Mouse (Mus musculus) embryonic stem cell, embryonic (primary cell): Measurements from ENCODE around the gene Cenpu.
"Not testable (repeated sequence)": the region's sequence is repeated elsewhere in the genome, so short reads cannot be mapped to it uniquely, and the experiment has no call there.

Source experiments
- CTCF ChIA-PET, 4 experiments: fragments of 300-600 bp in 2 of 4; fragments of 350-600 bp in 2 of 4; sonication (Branson Sonifier 250); formaldehyde crosslinking; loops; one replicate each; lab custom pipeline; 2022; ENCODE audit warnings: inconsistent platforms in 2 of 4; lab: Charles Lee
- POLR2A ChIA-PET, 4 experiments: fragments of 300-600 bp in 2 of 4; fragments of 350-600 bp in 2 of 4; sonication (Branson Sonifier 250); formaldehyde crosslinking; loops; one replicate each; lab custom pipeline; 2022; ENCODE audit warnings: antibody characterized with exemption in 4 of 4, inconsistent platforms in 1 of 4; lab: Charles Lee

The Cenpu gene

GRCm38 (mm10) chr8:46573964-46574363 lies 22.1 kb downstream of the Cenpu start:
- ChIA-PET POLR2A (interaction anchor here (0.7 to 3.4 kb wide), 8 partner anchors 10 to 363 kb away, joined by 3 to 18 read pairs (median 4); partner anchors contain the start of genes Slc25a4 (in 2 of the 4), Casp3 (in 1 of the 4) and Primpol (in 1 of the 4)), CTCF (interaction anchor here in 2 of 4 experiments (0.5 to 0.7 kb wide), 2 partner anchors 101 to 395 kb away, joined by 3 to 4 read pairs; no protein-coding TSS in a partner anchor)

GRCm38 (mm10) chr8:46578794-46579193 lies 27.0 kb downstream of the Cenpu start:
- POLR2A ChIA-PET = interaction anchor here in 2 of 4 experiments (0.6 to 2.7 kb wide), 4 partner anchors 23 to 289 kb away, joined by 3 to 13 read pairs (median 4); partner anchors contain the start of genes Casp3 (in 1 of the 2) and Primpol (in 1 of the 2)
- CTCF ChIA-PET = interaction anchor here in 1 of 4 experiments (1.3 kb wide), 1 partner anchor 19 kb away, joined by 3 read pairs; no protein-coding TSS in a partner anchor

- CTCF ChIA-PET = not testable (repeated sequence)
- POLR2A ChIA-PET = interaction anchor here (0.6 to 3.1 kb wide), 11 partner anchors 11 to 920 kb away, joined by 3 to 13 read pairs (median 3); partner anchors contain the start of genes Casp3 (in 1 of the 4), Primpol (in 1 of the 4) and Slc25a4 (in 1 of the 4)
These were observed 32.5 kb downstream of the Cenpu start for GRCm38 (mm10) chr8:46584328-46584727.

GRCm38 (mm10) chr8:46585576-46585975 lies 33.7 kb downstream of the Cenpu start:
- ChIA-PET CTCF (interaction anchor here in 1 of 4 experiments (0.7 kb wide), 1 partner anchor 9 kb away, joined by 3 read pairs; no protein-coding TSS in a partner anchor), POLR2A (interaction anchor here in 1 of 4 experiments (0.9 to 3.1 kb wide), 2 partner anchors 23 to 32 kb away, joined by 3 to 13 read pairs; partner anchors contain the start of genes Casp3 and Primpol)

- CTCF ChIA-PET = no interaction called here
These were observed 36.1 kb downstream of the Cenpu start for GRCm38 (mm10) chr8:46587911-46588310.

DNA sequence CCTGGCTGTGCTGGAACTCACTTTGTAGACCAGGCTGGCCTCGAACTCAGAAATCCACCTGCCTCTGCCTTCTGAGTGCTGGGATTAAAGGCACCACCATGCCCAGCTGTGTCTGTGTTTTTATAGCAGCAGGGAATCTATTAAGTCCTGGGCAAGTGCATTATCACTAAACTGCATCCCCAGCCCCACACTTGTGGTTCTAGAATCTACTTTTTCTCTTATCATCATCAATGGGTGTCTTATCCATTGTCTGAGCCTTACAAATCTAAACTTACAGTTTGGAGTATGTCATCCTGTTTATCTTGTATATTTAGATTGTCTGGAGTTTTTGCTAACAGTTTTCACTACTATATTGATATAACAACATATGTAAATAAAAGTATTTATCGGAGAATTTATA lies 36.8 kb downstream of the Cenpu start:
- POLR2A ChIA-PET = interaction anchor here in 1 of 4 experiments (0.9 kb wide), 1 partner anchor 28 kb away, joined by 3 read pairs; the partner anchor contains the start of genes Casp3 and Primpol
- CTCF ChIA-PET = no interaction called here

More at GRCm38 (mm10) chr8:46587911-46588310, 36.1 kb downstream of the Cenpu start:
- POLR2A ChIA-PET = interaction anchor here in 2 of 4 experiments (0.6 to 0.9 kb wide), 2 partner anchors 29 to 745 kb away, joined by 3 read pairs; partner anchors contain the start of genes Casp3 (in 1 of the 2) and Primpol (in 1 of the 2)

DNA sequence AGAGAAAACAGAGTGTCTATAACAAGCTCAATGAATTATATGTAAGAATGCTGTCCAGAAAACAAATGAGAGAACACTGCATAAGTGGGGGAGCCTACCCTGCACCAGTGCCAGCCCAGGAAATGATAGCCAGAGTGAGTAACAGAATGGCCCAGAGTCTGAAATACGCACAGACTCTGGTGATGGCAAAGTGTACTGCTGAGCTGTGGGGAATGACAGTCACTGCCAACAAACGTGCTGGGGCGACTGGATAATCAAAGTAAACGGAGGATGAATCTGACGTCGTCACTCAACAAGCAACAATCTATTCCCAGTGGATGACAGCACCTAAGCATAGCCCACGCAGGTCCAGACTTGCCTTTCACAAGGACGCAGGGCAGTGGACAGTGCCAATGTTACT lies 41.2 kb downstream of the Cenpu start:
- CTCF ChIA-PET = interaction anchor here in 2 of 4 experiments (0.6 to 0.7 kb wide), 2 partner anchors 103 to 167 kb away, joined by 3 read pairs; no protein-coding TSS in a partner anchor

DNA sequence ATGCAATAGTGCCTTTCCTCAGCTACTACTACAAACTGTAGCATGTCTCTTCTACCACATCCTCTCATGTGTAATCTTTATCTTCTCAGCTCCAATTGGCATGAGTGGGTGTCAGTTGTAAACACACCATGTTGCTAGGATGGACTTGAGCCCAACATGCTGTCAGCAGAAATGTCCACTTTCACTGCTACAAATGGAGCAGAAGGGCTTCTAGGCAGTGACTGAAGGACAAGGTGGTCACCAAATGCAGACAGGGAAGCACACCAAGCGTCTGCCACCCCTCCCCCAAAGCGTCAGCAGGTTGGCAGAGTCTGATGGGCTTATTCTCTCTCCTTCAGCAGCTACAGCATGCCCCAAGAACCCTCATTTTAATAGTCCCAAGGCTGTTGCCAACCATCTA lies 41.9 kb downstream of the Cenpu start:
- ChIA-PET CTCF (no interaction called here), POLR2A (no interaction called here)

More for the DNA sequence above, 41.2 kb downstream of the Cenpu start:
- POLR2A ChIA-PET = interaction anchor here in 2 of 4 experiments (0.6 kb wide), 2 partner anchors 26 to 450 kb away, joined by 3 to 5 read pairs; no protein-coding TSS in a partner anchor

- CTCF ChIA-PET = no interaction called here
- POLR2A ChIA-PET = interaction anchor here in 2 of 4 experiments (0.6 to 0.7 kb wide), 3 partner anchors 21 to 22 kb away, joined by 3 to 5 read pairs (median 3); partner anchors contain the start of genes Primpol (in 2 of the 2) and Casp3 (in 1 of the 2)
These were observed 43.8 kb downstream of the Cenpu start for GRCm38 (mm10) chr8:46595593-46595992.

GRCm38 (mm10) chr8:46596530-46596929 lies 44.7 kb downstream of the Cenpu start:
- ChIA-PET POLR2A (interaction anchor here in 3 of 4 experiments (0.8 to 2.8 kb wide), 5 partner anchors 16 to 22 kb away, joined by 3 to 10 read pairs (median 3); partner anchors contain the start of genes Primpol (in 3 of the 3) and Casp3 (in 2 of the 3)), CTCF (no interaction called here)

- POLR2A ChIA-PET = interaction anchor here in 2 of 4 experiments (0.9 to 2.8 kb wide), 4 partner anchors 15 to 21 kb away, joined by 3 to 10 read pairs (median 4); partner anchors contain the start of genes Casp3 (in 2 of the 2) and Primpol (in 2 of the 2)
- CTCF ChIA-PET = no interaction called here
These were observed 45.6 kb downstream of the Cenpu start for GRCm38 (mm10) chr8:46597411-46597810.

DNA sequence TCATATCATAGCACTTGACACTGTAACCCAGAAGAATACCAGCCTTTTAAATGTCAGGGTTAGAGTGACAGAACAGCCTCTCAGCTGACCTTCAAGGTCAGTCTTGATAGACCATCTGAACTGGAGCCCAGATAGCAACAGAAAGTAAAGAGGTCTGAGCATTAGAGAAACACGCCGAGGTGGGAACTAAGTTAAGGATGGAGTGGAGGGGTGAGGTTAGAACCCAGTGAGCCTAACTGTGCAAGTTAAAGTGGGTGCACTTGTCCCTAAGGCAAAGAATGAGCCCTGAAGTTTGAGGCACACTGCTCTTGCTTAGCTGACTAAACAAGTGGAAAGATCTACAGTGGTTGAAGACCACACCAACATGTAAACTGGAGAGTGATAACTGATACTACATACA lies 46.3 kb downstream of the Cenpu start:
- CTCF ChIA-PET = no interaction called here
- POLR2A ChIA-PET = interaction anchor here in 2 of 4 experiments (0.5 to 2.8 kb wide), 4 partner anchors 19 to 170 kb away, joined by 3 to 11 read pairs (median 7); partner anchors contain the start of genes Casp3 (in 2 of the 2) and Primpol (in 2 of the 2)

- ChIA-PET CTCF (no interaction called here), POLR2A (interaction anchor here in 3 of 4 experiments (0.5 to 2.8 kb wide), 8 partner anchors 15 to 931 kb away, joined by 3 to 20 read pairs (median 5); partner anchors contain the start of genes Casp3 (in 2 of the 3) and Primpol (in 2 of the 3))
These were observed 46.9 kb downstream of the Cenpu start for GRCm38 (mm10) chr8:46598753-46599152.

GRCm38 (mm10) chr8:46599314-46599904 lies 47.6 kb downstream of the Cenpu start:
- ChIA-PET POLR2A (interaction anchor here in 2 of 4 experiments (0.7 to 1.5 kb wide), 2 partner anchors 14 to 18 kb away, joined by 3 to 11 read pairs; partner anchors contain the start of genes Casp3 (in 1 of the 2) and Primpol (in 1 of the 2)), CTCF (no interaction called here)

DNA sequence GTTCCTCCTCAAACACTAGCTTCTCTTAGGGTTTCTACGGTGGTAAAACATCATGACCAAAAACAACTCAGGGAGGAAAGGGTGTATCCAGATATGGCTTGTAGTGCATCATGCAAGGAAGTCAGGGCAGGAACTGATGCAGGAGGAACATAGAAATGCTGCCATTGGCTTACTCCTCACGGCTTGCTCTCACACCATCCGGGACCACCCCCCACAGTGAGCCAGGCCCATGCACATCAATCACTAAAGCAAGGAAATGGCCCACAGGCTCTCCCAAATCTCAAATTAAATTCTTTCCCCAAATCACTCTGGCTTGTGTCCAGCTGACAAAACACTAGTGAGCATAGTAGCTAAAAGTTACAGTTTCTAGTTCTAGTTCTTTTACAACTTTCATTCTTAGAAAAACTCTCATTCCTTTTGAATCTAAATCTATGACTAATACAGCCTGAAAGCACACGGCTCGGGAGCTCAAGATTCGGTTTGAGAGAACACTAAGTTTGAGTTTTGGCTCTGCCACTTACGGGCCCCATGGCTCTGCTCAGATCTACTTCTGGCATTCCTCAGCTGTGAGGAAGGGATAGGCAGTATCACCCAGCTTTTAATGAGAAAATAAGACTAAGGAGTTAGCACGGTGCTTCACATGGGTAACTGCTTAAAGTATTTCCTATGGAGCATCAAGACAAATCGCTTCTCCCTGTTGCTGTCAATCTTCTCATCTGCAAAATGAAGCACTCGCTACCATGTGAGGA lies 49.3 kb downstream of the Cenpu start:
- POLR2A ChIA-PET = interaction anchor here in 2 of 4 experiments (1.4 to 2.6 kb wide), 4 partner anchors 16 to 22 kb away, joined by 3 to 21 read pairs (median 10); partner anchors contain the start of genes Casp3 (in 2 of the 2) and Primpol (in 2 of the 2)
- CTCF ChIA-PET = interaction anchor here in 1 of 4 experiments (0.6 kb wide), 1 partner anchor 191 kb away, joined by 3 read pairs; no protein-coding TSS in a partner anchor

DNA sequence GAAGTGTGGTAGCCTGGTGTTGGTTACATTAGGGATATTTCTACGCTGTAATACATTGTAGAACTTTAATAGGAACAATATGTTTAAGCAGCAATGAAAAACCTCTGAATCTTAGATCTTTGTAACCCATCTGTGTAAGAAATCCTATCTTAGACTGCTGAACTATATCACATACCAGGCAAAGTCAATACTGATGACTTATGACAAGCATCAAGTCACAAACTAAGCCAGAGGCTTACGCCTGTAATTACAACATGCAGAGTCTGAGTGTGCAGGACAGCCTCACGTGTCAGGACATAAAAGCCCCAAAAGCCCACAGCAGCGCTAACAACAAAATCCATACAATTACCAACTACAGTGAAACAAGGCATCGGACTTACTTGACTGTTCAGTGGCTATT lies 51.8 kb downstream of the Cenpu start:
- ChIA-PET POLR2A (no interaction called here), CTCF (no interaction called here)

GRCm38 (mm10) chr8:46606930-46607329 lies 55.1 kb downstream of the Cenpu start:
- POLR2A ChIA-PET = interaction anchor here in 3 of 4 experiments (0.6 to 2.7 kb wide), 3 partner anchors 10 kb away, joined by 3 to 24 read pairs (median 14); partner anchors contain the start of genes Casp3 (in 3 of the 3) and Primpol (in 3 of the 3)
- CTCF ChIA-PET = interaction anchor here in 1 of 4 experiments (0.5 kb wide), 1 partner anchor 48 kb away, joined by 3 read pairs; no protein-coding TSS in a partner anchor
